Mouse (Mus musculus) forebrain, embryonic 10.5 days (tissue): ENCODE results near the gene Hist1h2ad. TPM values are rescaled to one million over a fixed set of nuclear protein-coding genes. Genes with fewer than 3 reads are reported as not detected.
"Not testable (repeated sequence)": the region's sequence is repeated elsewhere in the genome, so short reads cannot be mapped to it uniquely, and the experiment has no call there.

ENCODE experiments used
- DNase-seq: peaks from one replicate; pipeline ENCODE4 v3.0.0-alpha.2; 2017; ENCODE audit warnings: low spot score; ENCODE audit errors: extremely low spot score
- H3K27ac ChIP-seq: fragments of 300-500 bp; sonication (generic); 2 replicates; pipeline ENCODE4 v1.5.1; 2016; ENCODE audit warnings: mild to moderate bottlenecking
- H3K27me3 ChIP-seq: fragments of 300-500 bp; sonication (generic); 2 replicates; pipeline ENCODE4 v1.6.1; 2016; ENCODE audit warnings: mild to moderate bottlenecking; ENCODE audit not compliant: poor library complexity, severe bottlenecking
- H3K36me3 ChIP-seq: fragments of 300-500 bp; sonication (generic); replicated peaks from 2 replicates; pipeline ENCODE4 v1.6.1; 2016; ENCODE audit warnings: mild to moderate bottlenecking, moderate library complexity
- H3K4me1 ChIP-seq: fragments of 300-500 bp; sonication (generic); 2 replicates; pipeline ENCODE4 v1.6.1; 2016
- H3K4me3 ChIP-seq: fragments of 300-500 bp; sonication (generic); 2 replicates; pipeline ENCODE4 v1.5.1; 2016; ENCODE audit warnings: mild to moderate bottlenecking, moderate library complexity
- H3K9me3 ChIP-seq: fragments of 300-500 bp; sonication (generic); 2 replicates; pipeline ENCODE4 v1.6.1; 2016; ENCODE audit warnings: mild to moderate bottlenecking, moderate library complexity
- WGBS: fragments of 180-500 bp; shearing (Covaris S2); methylation state at CpG from one replicate; pipeline ENCODE4 v1.1.7; 2016; 5-methylcytosine and 5-hydroxymethylcytosine counted together
- polyA plus RNA-seq: library from polyadenylated mRNA; unstranded; fragments of >200 nt; fragmentation: Nextera tagmentation; extraction: Ambion mirVana; gene quantifications from 2 replicates; pipeline ENCODE4 v1.2.1, GENCODE M21; 2016

Gene Hist1h2ad
- polyA plus RNA-seq, 1 experiment from 2014 or later = 1.5 TPM

DNA sequence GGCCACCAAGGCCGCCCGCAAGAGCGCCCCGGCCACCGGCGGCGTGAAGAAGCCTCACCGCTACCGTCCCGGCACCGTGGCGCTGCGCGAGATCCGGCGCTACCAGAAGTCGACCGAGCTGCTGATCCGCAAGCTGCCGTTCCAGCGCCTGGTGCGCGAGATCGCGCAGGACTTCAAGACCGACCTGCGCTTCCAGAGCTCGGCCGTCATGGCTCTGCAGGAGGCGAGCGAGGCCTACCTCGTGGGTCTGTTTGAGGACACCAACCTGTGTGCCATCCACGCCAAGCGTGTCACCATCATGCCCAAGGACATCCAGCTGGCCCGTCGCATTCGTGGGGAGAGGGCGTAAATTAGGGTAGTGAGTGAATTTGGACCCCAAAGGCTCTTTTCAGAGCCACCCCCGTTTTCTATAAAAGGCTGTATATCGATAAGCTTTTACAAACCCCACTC is 1.7 kb downstream of the Hist1h2ad start:
- H3K36me3 ChIP-seq, H3K9me3 ChIP-seq, H3K27me3 ChIP-seq: not testable (repeated sequence)
- peaks cover 39% of the 10 kb centered on the region for H3K4me1 ChIP-seq
- peak overlapping the region; percentile 62 for H3K4me3 ChIP-seq
- peak overlapping the region; percentile 95 for H3K27ac ChIP-seq
- WGBS = 0% methylated on average over 11 of the region's 40 CpGs
- peak; percentile 26 for DNase-seq

DNA sequence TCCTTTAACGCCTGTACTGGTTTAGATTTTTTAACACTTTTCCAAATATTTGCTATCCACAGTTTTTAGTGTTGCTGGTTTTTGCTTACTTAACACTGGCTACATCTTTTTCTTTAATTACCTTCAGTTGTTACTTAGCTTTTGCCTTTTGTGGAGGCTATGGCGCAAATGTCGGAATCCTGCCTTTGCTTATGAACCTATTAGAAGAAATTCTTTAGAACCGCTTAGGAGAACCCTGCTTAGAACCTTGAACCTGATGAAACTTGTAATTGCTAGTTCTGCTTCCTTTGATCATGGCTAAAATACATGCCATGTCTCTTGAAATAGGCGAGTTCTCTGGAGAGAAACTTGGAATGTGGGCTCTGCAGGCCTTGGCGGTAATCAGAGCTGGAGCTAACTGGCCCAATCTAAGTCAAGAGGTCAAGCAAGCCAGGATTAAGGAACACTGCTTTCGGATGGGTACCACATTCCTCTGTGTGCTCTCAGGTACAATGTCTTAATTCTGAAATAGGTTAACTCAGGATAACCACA is 2.2 kb downstream of the Hist1h2ad start:
- DNase-seq = peak; percentile 62
- H3K36me3 ChIP-seq = no peaks in the 10 kb centered on the region
- H3K27ac ChIP-seq = peak overlapping the region; percentile 95
- H3K9me3 ChIP-seq = no peaks in the 10 kb centered on the region
- H3K27me3 ChIP-seq = no peaks in the 10 kb centered on the region
- peak overlapping the region; percentile 62 for H3K4me3 ChIP-seq
- 2% methylated on average over 7 of the region's 7 CpGs for WGBS
- peaks cover 42% of the 10 kb centered on the region for H3K4me1 ChIP-seq

DNA sequence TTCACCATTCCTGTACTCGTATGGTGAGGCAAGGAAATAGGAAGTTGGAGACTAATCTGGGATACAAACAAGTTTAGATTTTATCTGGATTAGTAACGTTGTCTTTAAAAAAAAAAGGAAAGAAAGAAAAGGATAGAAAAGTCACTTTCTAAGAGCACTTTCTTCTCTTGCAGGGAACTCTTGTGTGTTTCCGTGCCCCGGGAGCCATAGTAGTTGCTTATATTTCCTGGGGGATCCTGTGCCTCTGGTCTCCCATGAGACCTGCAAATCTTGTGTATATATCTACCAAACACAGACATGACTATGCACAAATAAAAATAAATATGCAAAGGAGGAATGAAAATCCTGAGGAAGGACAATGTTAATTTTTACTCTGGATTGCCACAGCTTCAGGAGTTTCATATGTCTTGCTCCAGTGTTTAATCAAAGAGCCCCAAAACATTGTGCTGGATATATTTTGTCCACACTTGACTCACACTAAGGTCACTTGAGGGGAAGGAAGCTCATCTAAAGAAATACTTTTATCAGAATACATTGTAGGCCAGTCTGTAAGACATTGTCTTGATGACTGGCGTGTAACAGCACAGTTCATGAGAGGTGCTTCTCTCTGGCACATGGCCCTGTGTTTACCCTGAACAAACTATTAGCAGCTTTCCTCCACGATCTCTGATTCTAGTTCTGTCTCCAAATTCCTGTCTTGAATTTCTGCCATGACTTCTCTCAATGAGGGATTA is 2.9 kb downstream of the Hist1h2ad start:
- Histone ChIP-seq H3K4me3 (peak overlapping the region; percentile 62), H3K9me3 (no peaks in the 10 kb centered on the region), H3K36me3 (no peaks in the 10 kb centered on the region), H3K27ac (peak overlapping the region; percentile 95), H3K27me3 (no peaks in the 10 kb centered on the region), H3K4me1 (peaks cover 46% of the 10 kb centered on the region)
- WGBS = 56% methylated on average over 6 of the region's 6 CpGs
- peak; percentile 30 for DNase-seq

DNA sequence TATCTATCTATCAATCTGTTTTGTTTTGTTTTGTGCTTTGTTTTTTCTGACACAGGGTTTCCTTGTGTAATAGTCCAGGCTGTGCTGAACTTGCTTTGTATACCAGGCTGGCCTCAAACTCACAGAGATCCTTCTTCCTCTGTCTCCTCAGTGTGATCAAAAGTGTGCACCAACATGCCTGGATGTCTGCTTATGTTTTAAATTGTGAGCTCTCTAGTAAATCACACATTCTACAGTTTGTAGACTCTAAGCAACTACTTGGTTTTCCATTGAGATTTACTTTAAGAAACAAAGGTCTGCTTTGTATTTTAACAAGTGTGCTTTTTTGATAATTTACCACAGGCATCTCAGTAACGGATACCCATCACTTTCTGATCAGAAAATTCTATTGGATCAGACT is 3.7 kb downstream of the Hist1h2ad start:
- peak overlapping the region; percentile 95 for H3K27ac ChIP-seq
- H3K4me1 ChIP-seq = peaks cover 47% of the 10 kb centered on the region
- 88% methylated on average over 1 of the region's 1 CpGs for WGBS
- no peak for DNase-seq
- H3K9me3 ChIP-seq = no peaks in the 10 kb centered on the region
- no peak overlapping the region for H3K4me3 ChIP-seq
- no peaks in the 10 kb centered on the region for H3K36me3 ChIP-seq
- H3K27me3 ChIP-seq = no peaks in the 10 kb centered on the region

DNA sequence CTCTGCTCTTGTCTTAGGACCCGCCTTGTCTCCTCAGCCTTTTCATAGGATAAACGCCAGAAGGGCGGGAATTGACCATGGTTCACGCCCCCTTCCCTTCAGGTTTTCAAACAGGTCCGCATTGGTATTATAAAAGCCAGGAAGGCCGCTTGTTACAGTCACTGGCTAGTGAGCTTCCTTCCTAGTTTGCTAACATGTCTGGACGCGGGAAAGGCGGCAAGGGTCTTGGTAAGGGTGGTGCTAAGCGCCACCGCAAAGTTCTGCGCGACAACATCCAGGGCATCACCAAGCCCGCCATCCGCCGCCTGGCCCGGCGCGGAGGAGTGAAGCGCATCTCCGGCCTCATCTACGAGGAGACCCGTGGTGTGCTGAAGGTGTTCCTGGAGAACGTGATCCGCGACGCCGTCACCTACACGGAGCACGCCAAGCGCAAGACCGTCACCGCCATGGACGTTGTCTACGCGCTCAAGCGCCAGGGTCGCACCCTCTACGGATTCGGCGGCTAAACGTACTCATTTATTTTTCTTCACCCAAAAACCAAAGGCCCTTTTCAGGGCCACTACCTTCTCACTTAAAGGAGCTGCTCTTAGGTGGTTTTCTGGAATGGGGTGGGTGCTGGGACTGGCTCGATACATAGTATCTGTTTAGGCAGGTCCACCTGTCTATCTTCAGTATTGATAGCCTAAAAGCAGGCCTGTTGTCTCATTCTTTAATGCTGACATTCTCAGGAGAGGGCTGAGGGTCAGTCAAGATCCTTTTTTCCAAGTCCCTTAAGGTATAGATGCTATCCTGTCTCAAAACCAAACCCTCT is 7.4 kb downstream of the Hist1h2ad start, which contains the start of gene Hist1h4d:
Gene Hist1h4d (plus strand): TSS at position 191 of the 811 bp plus-strand sequence.
- Histone ChIP-seq H3K27ac (peak within 1 kb of the TSS; percentile 94), H3K27me3 (no peaks in the 10 kb centered on the region), H3K4me3 (peak within 1 kb of the TSS; percentile 61), H3K36me3 (no peaks in the 10 kb centered on the region), H3K9me3 (no peaks in the 10 kb centered on the region), H3K4me1 (peaks cover 60% of the 10 kb centered on the region)
- under 1% methylated on average over 43 of the region's 43 CpGs for WGBS
- DNase-seq = peak; percentile 95

DNA sequence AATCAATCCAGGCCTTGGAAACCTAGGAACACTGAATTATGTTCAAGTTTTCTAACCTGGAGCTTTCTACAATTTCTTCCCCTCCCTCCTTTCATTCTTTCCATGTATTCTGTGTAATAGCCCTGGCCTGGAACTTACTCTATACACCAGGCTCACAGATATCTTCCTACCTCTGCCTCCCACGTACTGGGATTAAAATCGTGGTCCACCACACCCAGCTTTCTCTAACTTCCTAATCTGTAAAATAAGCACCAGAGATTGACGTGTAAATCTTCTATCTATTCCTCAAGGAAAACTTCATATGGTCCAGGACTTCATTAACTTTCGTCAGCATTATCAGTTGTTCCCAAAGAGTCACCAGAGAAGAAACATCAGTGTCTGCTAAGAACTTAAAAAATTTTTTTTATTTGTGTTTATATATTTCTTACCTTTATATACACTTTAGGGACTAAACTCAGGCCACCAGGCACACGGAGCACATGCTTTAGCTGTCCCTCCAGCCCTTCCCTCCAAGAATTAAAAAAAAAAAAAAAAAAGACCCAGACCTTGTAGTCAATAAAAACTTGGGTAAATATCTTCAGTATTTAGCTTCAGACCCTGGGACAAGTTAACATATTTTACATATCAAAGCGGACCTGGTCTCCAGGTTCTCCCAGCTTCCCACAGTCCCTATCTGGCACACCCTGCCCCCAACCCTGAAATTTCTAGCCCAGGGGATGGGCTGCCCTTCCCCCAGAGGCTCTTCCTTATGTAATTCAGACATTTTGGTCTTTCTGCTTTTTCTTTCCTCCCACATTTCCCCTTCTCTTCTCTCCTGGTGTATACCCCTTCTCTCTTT is 8.3 kb downstream of the Hist1h2ad start:
- peak overlapping the region; percentile 94 for H3K27ac ChIP-seq
- no peaks in the 10 kb centered on the region for H3K36me3 ChIP-seq
- peak; percentile 31 for DNase-seq
- H3K27me3 ChIP-seq = no peaks in the 10 kb centered on the region
- peaks cover 58% of the 10 kb centered on the region for H3K4me1 ChIP-seq
- 6% methylated on average over 6 of the region's 6 CpGs for WGBS
- H3K9me3 ChIP-seq = no peaks in the 10 kb centered on the region
- H3K4me3 ChIP-seq = peak overlapping the region; percentile 61

DNA sequence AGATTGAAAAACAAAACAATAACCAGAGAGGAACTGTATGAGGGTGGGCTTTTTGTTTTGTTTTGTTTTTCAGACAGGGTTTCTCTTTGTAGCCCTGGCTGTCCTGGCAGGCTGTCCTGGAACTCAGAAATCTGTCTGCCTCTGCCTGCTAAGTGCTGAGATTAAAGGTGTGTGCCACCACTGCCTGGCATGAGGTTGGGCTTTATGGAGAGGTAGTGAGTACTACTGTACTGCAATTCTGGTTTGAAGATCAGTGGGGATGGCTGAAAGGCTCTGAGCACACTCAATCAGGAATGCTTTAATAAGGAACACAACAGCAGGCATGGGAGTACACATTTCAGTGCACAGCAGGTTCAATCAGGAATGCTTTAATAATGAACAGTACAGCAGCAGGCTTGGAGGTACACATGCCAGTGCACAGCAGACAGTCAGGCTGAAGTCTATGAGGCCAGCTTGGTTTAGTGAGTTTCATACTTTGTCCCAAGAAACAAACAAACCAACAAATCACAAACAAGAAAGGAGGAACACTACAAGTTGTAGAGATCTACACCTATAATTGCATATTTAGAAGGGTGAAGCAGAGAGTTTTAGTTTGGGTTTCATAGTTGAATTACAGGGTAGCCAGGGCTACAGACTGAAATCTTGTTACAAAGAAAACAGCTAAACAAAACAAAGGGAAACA is 9.3 kb downstream of the Hist1h2ad start:
- Histone ChIP-seq H3K27me3 (no peaks in the 10 kb centered on the region), H3K9me3 (no peaks in the 10 kb centered on the region), H3K27ac (peak overlapping the region; percentile 94), H3K36me3 (no peaks in the 10 kb centered on the region), H3K4me3 (peak overlapping the region; percentile 61), H3K4me1 (peaks cover 57% of the 10 kb centered on the region)
- DNase-seq = peak; percentile 30

DNA sequence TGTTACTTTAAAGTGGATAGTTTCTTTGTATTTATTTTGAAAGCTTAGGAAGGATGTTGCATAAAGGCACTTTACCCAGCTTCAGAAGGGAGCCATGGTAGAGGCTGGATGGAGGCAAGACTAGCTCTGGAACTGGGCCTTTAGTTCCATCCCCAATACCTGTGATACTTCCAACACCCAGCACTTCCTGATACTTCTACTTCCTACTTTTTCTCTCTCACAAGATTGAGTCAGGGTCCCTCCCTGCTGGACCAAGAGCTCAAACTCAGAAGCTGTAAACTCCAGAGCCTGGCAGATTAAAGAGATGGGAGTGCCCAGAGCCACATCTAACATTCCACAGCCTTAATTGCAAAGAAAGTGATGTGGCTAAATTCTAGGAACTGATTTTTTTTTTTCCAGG is 10.2 kb downstream of the Hist1h2ad start:
- peaks cover 57% of the 10 kb centered on the region for H3K4me1 ChIP-seq
- no peaks in the 10 kb centered on the region for H3K27me3 ChIP-seq
- peak overlapping the region; percentile 55 for H3K4me3 ChIP-seq
- H3K36me3 ChIP-seq = no peaks in the 10 kb centered on the region
- no peaks in the 10 kb centered on the region for H3K9me3 ChIP-seq
- peak; percentile 25 for DNase-seq
- H3K27ac ChIP-seq = peak overlapping the region; percentile 94

DNA sequence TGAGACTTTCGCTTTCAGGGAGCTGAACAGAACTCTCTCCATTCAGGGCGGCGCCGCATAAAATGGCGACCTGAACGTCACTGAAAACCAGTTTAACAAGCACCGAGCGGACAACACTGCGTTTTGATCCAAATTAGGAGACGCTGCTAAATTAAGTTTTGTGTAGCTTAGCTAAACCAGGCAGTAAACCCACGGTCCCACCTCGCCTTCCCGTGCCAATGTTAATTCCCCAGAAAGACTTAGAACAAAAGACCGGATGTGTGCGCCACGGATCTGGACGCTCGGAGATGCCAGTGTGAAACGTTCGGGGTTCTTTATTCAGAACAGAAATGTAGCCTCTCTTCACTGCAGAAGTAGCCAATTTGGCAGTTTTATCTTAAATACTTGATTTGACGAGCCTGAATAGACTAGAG is 10.9 kb downstream of the Hist1h2ad start:
- Histone ChIP-seq H3K4me1 (peaks cover 57% of the 10 kb centered on the region), H3K27me3 (no peaks in the 10 kb centered on the region), H3K27ac (peak overlapping the region; percentile 94), H3K9me3 (no peaks in the 10 kb centered on the region), H3K4me3 (peak overlapping the region; percentile 55), H3K36me3 (no peaks in the 10 kb centered on the region)
- DNase-seq = peak; percentile 78
- under 1% methylated on average over 21 of the region's 21 CpGs for WGBS

DNA sequence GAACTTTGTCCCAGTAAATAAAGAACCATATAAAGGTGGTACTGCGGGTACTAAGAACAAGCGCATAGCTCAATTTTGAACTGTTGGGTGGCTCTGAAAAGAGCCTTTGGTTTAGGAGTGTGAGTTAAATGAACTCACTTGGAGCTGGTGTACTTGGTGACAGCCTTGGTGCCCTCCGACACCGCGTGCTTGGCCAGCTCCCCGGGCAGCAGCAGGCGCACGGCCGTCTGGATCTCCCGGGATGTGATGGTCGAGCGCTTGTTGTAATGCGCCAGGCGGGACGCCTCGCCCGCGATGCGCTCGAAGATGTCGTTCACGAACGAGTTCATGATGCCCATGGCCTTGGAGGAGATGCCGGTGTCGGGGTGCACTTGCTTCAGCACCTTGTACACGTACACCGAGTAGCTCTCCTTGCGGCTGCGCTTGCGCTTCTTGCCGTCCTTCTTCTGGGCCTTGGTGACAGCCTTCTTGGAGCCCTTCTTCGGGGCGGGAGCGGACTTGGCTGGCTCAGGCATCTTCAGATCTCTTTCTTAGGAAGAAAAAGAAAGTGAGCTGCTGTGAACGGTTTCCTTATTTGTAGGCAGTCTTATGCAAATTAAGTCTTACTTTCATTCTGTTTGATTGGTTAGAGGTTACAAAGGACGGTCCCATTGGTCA is 11.4 kb downstream of the Hist1h2ad start:
- WGBS = under 1% methylated on average over 30 of the region's 36 CpGs
- Histone ChIP-seq H3K4me3 (peak overlapping the region; percentile 55), H3K4me1 (peaks cover 52% of the 10 kb centered on the region), H3K27ac (peak overlapping the region; percentile 94)
- peak; percentile 80 for DNase-seq
- H3K9me3 ChIP-seq, H3K36me3 ChIP-seq, H3K27me3 ChIP-seq: not testable (repeated sequence)

DNA sequence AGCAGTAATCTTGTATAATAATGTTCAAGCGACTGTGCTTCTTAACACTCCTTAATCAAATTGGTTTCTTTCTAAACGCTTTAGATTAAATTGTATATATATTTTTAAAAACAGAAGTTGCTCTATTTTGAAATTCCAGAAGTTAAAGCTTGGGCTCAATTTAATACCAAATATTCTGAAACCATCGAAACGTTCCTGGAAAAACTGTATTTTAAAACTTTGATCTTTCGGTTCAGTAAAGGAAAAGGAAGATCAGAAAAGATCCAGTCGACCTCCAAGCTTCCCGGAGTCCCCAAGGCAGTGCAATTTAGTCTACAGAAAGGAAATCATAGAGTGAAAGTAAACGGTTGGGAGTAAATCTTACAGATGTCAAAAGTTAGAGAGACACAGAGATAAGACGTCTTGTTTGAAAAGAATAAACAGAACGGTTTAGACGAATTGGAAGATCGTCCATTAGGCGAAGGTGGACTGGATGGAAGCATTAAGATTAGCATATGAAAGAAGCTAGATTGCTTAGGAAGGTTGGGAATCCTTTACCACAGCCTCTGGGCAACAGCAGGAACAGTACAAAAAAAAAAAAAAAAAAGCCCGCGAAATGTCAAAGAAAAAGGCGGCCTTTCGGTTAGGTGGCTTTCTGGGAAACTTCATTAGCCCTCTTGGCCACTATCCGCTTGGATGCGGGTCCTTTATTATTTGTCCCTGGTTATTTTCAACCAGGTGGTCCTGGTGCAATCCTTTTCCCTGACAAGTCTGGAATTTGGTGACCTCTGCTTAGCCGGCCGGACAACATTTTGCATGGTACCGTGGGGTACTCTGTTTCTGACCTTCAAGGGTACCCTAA is 12.1 kb downstream of the Hist1h2ad start:
- Histone ChIP-seq H3K9me3 (no peaks in the 10 kb centered on the region), H3K36me3 (no peaks in the 10 kb centered on the region), H3K27ac (peak overlapping the region; percentile 94), H3K4me3 (peak overlapping the region; percentile 55), H3K27me3 (no peaks in the 10 kb centered on the region), H3K4me1 (peaks cover 45% of the 10 kb centered on the region)
- WGBS = 1% methylated on average over 22 of the region's 22 CpGs
- DNase-seq = peak; percentile 46
